Comparison of ENCODE assay signal across 8 mouse cellular contexts in genomic region chr2:32693823-32694411, GRCm38 (mm10). TPM values are rescaled to one million over a fixed set of nuclear protein-coding genes. Genes with fewer than 3 reads are reported as not detected.
DNase-seq lines count a peak whose midpoint lies in the region; ATAC-seq lines count a peak whose summit lies in the region.

No protein-coding gene starts in this region.

- no peaks in the 10 kb centered on the region for H3K36me3 ChIP-seq in heart, embryonic 14.5 days (ENCODE audit: control insufficient read depth, insufficient read depth, low read length)
- 0 out of 2 replicates have a peak, but pooled peaks cover 2% of the 10 kb centered on the region for H3K36me3 ChIP-seq in liver, embryonic 13.5 days
- no peaks in the 10 kb centered on the region for H3K36me3 ChIP-seq in stomach, embryonic 16.5 days (ENCODE audit: control insufficient read depth, insufficient read depth, low read length)

- H3K27me3 ChIP-seq in heart, embryonic 14.5 days (ENCODE audit: control insufficient read depth, insufficient read depth, low read length), result no peaks in the 10 kb centered on the region
- H3K27me3 ChIP-seq in liver, embryonic 13.5 days, result no peaks in the 10 kb centered on the region
- no peaks in the 10 kb centered on the region for H3K27me3 ChIP-seq in stomach, embryonic 16.5 days (ENCODE audit: control insufficient read depth, insufficient read depth, low read length)

- no peaks in the 10 kb centered on the region for H3K9me3 ChIP-seq in heart, embryonic 14.5 days (ENCODE audit: control insufficient read depth, low read length)
- no peaks in the 10 kb centered on the region for H3K9me3 ChIP-seq in liver, embryonic 13.5 days (replicated peaks)
- no peaks in the 10 kb centered on the region for H3K9me3 ChIP-seq in stomach, embryonic 16.5 days (replicated peaks; ENCODE audit: control insufficient read depth, low read length)

- peak; percentile 98 for DNase-seq in CD4-positive helper T cell, adult 2 months (ENCODE audit: low read depth, low spot score)
- DNase-seq in brain, embryonic 18.5 days (ENCODE audit: low read depth, low spot score), result peak; percentile 95
- DNase-seq in kidney, postnatal 14 days, result peak; percentile 97
- DNase-seq in liver, embryonic 13.5 days, result peak; percentile 87
- peak; percentile 96 for DNase-seq in neural tube, embryonic 10.5 days (ENCODE audit: extremely low spot score, low spot score)

- H3K4me1 ChIP-seq in heart, embryonic 14.5 days (ENCODE audit: control insufficient read depth in 2 of 2, insufficient read depth in 2 of 2, low read length in 2 of 2), result peaks cover 10 to 18% of the 10 kb centered on the region in 2 experiments
- peaks cover 51% of the 10 kb centered on the region for H3K4me1 ChIP-seq in liver, embryonic 13.5 days (replicated peaks)
- H3K4me1 ChIP-seq in stomach, embryonic 16.5 days (ENCODE audit: control insufficient read depth, insufficient read depth, low read length), result peaks cover 21% of the 10 kb centered on the region

- H3K4me3 ChIP-seq in heart, embryonic 14.5 days (ENCODE audit: control insufficient read depth in 1 of 2, insufficient read depth in 1 of 2, low read depth in 1 of 2, low read length in 2 of 2), result peak overlapping the region; percentile 78 to 88
- peak overlapping the region; percentile 82 for H3K4me3 ChIP-seq in liver, embryonic 13.5 days (replicated peaks)
- H3K4me3 ChIP-seq in stomach, embryonic 16.5 days (replicated peaks; ENCODE audit: low read length), result peak overlapping the region; percentile 85

- peak; percentile 88 for ATAC-seq in erythroid progenitor cell, adult 5-6 weeks (replicated peaks; ENCODE audit: low FRiP score, poor library complexity, severe bottlenecking)
- ATAC-seq in heart, embryonic 14.5 days (ENCODE audit: insufficient number of reproducible peaks, insufficient read depth, low FRiP score, low read depth), result peak; percentile 95
- peak; percentile 96 for ATAC-seq in liver, embryonic 13.5 days (ENCODE audit: low read depth)
- ATAC-seq in stomach, embryonic 16.5 days (ENCODE audit: insufficient read depth, low FRiP score), result peak; percentile 97

- H3K9ac ChIP-seq in heart, embryonic 14.5 days (ENCODE audit: low read length), result peak overlapping the region; percentile 95
- peak overlapping the region; percentile 90 for H3K9ac ChIP-seq in liver, embryonic 13.5 days
- H3K9ac ChIP-seq in stomach, embryonic 16.5 days (ENCODE audit: low read length), result peak overlapping the region; percentile 91

- peak overlapping the region; percentile 61 to 67 for H3K27ac ChIP-seq in heart, embryonic 14.5 days (replicated peaks in 1 of 2; ENCODE audit: control insufficient read depth in 1 of 2, insufficient read depth in 1 of 2, low read depth in 2 of 2, low read length in 2 of 2)
- H3K27ac ChIP-seq in liver, embryonic 13.5 days, result peak overlapping the region; percentile 80
- peak overlapping the region; percentile 77 for H3K27ac ChIP-seq in stomach, embryonic 16.5 days (ENCODE audit: low read length)

- WGBS in heart, embryonic 14.5 days, result under 1% methylated on average over 51 of the region's 51 CpGs
- under 1% methylated on average over 51 of the region's 51 CpGs for WGBS in liver, embryonic 13.5 days (ENCODE audit: insufficient replicate concordance)
- 1% methylated on average over 49 of the region's 51 CpGs for WGBS in stomach, embryonic 16.5 days

- H3K4me2 ChIP-seq in heart, embryonic 14.5 days (ENCODE audit: low read length), result peak overlapping the region; percentile 96
- peak overlapping the region; percentile 98 for H3K4me2 ChIP-seq in liver, embryonic 13.5 days
- H3K4me2 ChIP-seq in stomach, embryonic 16.5 days (ENCODE audit: low read depth, low read length), result peak overlapping the region; percentile 93

RNA-seq across cellular contexts. Expression of gene Fpgs, which starts 10.0 kb away (rescaled TPM):
- not detected in 2 replicates for total RNA-seq in erythroid progenitor cell, adult 5-6 weeks (2015; ENCODE audit: low replicate concordance)
- total RNA-seq in erythroid progenitor cell, adult 5-6 weeks (2017; ENCODE audit: low replicate concordance), result 1.5 and 3.7 TPM in 2 replicates
- 12.1 and 12.2 TPM in 2 replicates for polyA plus RNA-seq in heart, embryonic 14.5 days (2014; fragmentation: Nextera tagmentation; extraction: Ambion mirVana)
- polyA plus RNA-seq in liver, embryonic 13.5 days (2015; fragmentation: Nextera tagmentation; extraction: Ambion mirVana), result 31.1 and 32.9 TPM in 2 replicates
- 28.3 and 30.6 TPM in 2 replicates for polyA plus RNA-seq in stomach, embryonic 16.5 days (2015; fragmentation: Nextera tagmentation; extraction: Ambion mirVana)

RNA-seq across cellular contexts. Expression of gene Cdk9, which starts 19.0 kb away (rescaled TPM):
- total RNA-seq in erythroid progenitor cell, adult 5-6 weeks (2015; ENCODE audit: low replicate concordance), result 17.2 and 33.9 TPM in 2 replicates
- total RNA-seq in erythroid progenitor cell, adult 5-6 weeks (2017; ENCODE audit: low replicate concordance), result 26.2 and 29.3 TPM in 2 replicates
- 44.5 and 45.3 TPM in 2 replicates for polyA plus RNA-seq in heart, embryonic 14.5 days (2014; fragmentation: Nextera tagmentation; extraction: Ambion mirVana)
- 60.4 TPM in 2 replicates for polyA plus RNA-seq in liver, embryonic 13.5 days (2015; fragmentation: Nextera tagmentation; extraction: Ambion mirVana)
- 71.9 and 82.7 TPM in 2 replicates for polyA plus RNA-seq in stomach, embryonic 16.5 days (2015; fragmentation: Nextera tagmentation; extraction: Ambion mirVana)

RNA-seq across cellular contexts. Expression of gene Sh2d3c, which starts 26.9 kb away (rescaled TPM):
- 8.6 and 10.5 TPM in 2 replicates for total RNA-seq in erythroid progenitor cell, adult 5-6 weeks (2015; ENCODE audit: low replicate concordance)
- total RNA-seq in erythroid progenitor cell, adult 5-6 weeks (2017; ENCODE audit: low replicate concordance), result 1.5 and 3.3 TPM in 2 replicates
- 23.7 and 27.7 TPM in 2 replicates for polyA plus RNA-seq in heart, embryonic 14.5 days (2014; fragmentation: Nextera tagmentation; extraction: Ambion mirVana)
- polyA plus RNA-seq in liver, embryonic 13.5 days (2015; fragmentation: Nextera tagmentation; extraction: Ambion mirVana), result 5.4 and 5.6 TPM in 2 replicates
- polyA plus RNA-seq in stomach, embryonic 16.5 days (2015; fragmentation: Nextera tagmentation; extraction: Ambion mirVana), result 26.8 and 27.4 TPM in 2 replicates

RNA-seq across cellular contexts. Expression of gene 6330409D20Rik, which starts 46.9 kb away (rescaled TPM):
- not detected in 2 replicates for total RNA-seq in erythroid progenitor cell, adult 5-6 weeks (2015; ENCODE audit: low replicate concordance)
- not detected in 2 replicates for total RNA-seq in erythroid progenitor cell, adult 5-6 weeks (2017; ENCODE audit: low replicate concordance)
- 0.68 TPM in 1 of 2 replicates, not detected in the other for polyA plus RNA-seq in heart, embryonic 14.5 days (2014; fragmentation: Nextera tagmentation; extraction: Ambion mirVana)
- 0.15 TPM in 1 of 2 replicates, not detected in the other for polyA plus RNA-seq in liver, embryonic 13.5 days (2015; fragmentation: Nextera tagmentation; extraction: Ambion mirVana)
- 0.20 and 0.28 TPM in 2 replicates for polyA plus RNA-seq in stomach, embryonic 16.5 days (2015; fragmentation: Nextera tagmentation; extraction: Ambion mirVana)

RNA-seq across cellular contexts. Expression of gene Eng, which starts 47.5 kb away (rescaled TPM):
- total RNA-seq in erythroid progenitor cell, adult 5-6 weeks (2015; ENCODE audit: low replicate concordance), result 5.4 and 15.5 TPM in 2 replicates
- total RNA-seq in erythroid progenitor cell, adult 5-6 weeks (2017; ENCODE audit: low replicate concordance), result 0.64 and 1.4 TPM in 2 replicates
- 146 and 148 TPM in 2 replicates for polyA plus RNA-seq in heart, embryonic 14.5 days (2014; fragmentation: Nextera tagmentation; extraction: Ambion mirVana)
- 20.6 and 23.4 TPM in 2 replicates for polyA plus RNA-seq in liver, embryonic 13.5 days (2015; fragmentation: Nextera tagmentation; extraction: Ambion mirVana)
- 63.6 and 64.5 TPM in 2 replicates for polyA plus RNA-seq in stomach, embryonic 16.5 days (2015; fragmentation: Nextera tagmentation; extraction: Ambion mirVana)

Comparison
In these comparisons a context has a peak if more than half of its experiments do, and no peak if none do; other contexts are left out.
1. Peak in every context shown above with its lines: DNase-seq, ATAC-seq, H3K4me3 ChIP-seq and H3K27ac ChIP-seq.